Mouse (Mus musculus) embryo, embryonic 11 days (tissue): ENCODE results near the gene Slc25a36.

Experiments used
- DNase-seq: peaks from one replicate; pipeline ENCODE4 v3.0.0-alpha.2; 2015

The Slc25a36 gene

GRCm38 (mm10) chr9:97038010-97038409, 72.9 kb downstream of the Slc25a36 start:
- DNase-seq = no peak

- DNase-seq = no peak
These were observed 74.3 kb downstream of the Slc25a36 start for GRCm38 (mm10) chr9:97036656-97037055.

GRCm38 (mm10) chr9:97027361-97027760, 83.6 kb downstream of the Slc25a36 start:
- DNase-seq = no peak

- DNase-seq = no peak
These were observed 85.0 kb downstream of the Slc25a36 start for GRCm38 (mm10) chr9:97026006-97026405.
